Mouse (Mus musculus) c-Kit-positive CD71-positive TER-119-negative erythroid progenitor cells, embryonic 14.5 days (primary cell): ENCODE results near the gene Csnk1e.

Experiments
- DNase-seq: peaks from one replicate; pipeline ENCODE4 v3.0.0-alpha.2; 2013; ENCODE audit warnings: low read depth

The Csnk1e gene

DNA sequence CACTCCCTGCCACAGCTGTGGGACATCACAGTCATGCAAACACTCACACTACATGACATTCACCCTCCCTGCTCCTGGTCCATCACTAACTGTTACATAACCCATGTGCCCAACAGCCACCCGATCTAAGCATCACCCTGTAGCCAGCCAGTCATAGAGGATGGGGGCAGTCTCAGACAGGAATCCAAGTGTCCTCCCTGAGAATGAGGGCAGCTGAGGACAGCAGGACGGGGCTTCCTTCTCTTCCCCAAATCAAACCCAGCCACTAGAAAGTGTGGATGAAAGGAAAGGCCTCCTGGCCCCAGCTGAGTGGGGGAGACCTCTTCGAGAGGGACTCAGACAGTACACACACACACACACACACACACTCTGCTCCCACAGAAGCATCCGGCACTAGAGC lies 60.5 kb downstream of the Csnk1e start:
- no peak for DNase-seq

DNA sequence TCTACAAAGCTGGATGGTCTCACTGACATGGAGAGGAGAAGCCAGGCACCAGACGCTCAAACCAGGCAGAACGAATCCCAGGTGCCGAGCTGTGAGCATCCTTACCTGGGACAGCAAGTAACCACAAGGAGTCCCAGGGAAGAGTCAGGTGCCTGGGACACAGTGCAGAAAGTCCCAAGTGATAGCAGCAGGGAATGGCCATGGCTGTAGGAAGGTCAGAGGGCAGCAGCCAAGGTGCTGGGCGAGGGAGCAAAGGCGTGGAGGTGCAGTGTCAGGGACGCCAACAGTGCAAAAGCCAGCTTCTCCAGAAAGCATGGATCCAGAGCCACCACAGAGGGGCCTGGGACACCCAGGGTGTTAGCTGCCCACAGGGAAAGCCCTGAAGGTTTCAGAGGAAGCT lies 62.3 kb downstream of the Csnk1e start:
- DNase-seq: no peak

DNA sequence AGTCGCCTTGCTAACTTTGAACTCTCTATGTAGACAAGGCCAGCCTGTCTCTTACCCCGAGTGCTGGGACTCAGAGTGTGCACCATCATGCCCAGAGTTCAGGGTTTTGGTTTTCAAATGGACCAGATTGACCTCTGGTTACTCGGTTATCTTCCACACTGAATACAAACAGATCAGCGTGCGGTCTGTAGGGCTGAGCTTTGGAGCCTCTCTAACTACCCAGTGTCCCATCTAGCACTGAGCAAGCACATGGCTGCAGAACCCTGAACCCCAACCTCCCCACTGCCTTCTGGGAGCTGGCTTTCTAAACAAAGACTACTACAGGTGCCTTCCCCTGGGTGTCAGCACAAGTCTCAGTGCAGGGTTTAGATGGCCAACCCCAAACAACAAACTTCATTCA lies 62.8 kb downstream of the Csnk1e start:
- no peak for DNase-seq

DNA sequence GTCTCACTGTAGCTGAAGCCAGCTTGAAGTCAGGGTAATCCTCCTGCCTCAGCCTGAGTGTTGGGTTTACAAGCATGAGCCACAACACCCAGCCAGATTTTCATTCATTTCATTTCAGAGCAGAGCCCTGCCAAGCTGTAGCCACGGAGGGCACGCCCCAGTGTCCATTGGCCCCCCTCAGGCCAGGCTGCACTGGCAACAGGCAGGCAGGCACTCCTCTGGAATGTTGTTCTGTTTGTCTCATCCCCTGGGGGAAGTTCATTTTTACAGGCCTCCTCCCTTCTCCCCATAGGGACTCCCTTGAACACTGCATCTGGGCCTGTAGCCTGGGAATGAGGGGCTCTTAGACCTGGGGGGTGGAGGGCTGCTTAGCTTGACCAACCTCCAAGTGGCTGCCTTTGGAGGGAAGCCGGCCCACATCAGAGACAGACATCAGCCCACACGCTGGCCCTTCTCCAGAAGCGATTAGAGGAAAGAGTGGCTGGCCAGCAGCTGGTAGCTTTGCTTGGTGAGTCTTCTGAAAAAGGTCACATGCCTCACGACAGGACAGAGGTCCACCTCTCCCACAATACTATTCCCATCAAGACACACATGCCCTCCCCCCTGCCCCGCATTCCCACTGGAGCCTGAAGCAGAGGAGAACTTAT lies 63.8 kb downstream of the Csnk1e start:
- no peak for DNase-seq

DNA sequence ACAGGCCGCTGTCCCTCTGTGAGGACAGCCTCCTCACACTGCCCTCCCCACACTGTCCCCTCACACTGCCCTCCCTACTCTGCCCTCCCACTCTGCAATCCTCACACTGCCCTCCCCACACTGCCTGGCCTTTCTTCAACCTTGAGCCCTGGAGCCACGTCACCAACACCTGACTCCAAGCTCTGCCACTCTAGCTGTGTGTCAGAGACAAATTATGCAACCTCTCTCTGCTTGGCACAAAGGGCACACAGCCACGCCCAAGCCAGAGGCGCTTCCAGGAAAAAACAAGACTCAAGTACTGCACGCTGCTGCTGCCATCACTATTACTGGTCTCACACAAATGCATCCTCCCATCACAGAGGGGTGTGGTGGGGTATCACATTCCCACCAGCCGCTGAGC lies 64.9 kb downstream of the Csnk1e start:
- no peak for DNase-seq

DNA sequence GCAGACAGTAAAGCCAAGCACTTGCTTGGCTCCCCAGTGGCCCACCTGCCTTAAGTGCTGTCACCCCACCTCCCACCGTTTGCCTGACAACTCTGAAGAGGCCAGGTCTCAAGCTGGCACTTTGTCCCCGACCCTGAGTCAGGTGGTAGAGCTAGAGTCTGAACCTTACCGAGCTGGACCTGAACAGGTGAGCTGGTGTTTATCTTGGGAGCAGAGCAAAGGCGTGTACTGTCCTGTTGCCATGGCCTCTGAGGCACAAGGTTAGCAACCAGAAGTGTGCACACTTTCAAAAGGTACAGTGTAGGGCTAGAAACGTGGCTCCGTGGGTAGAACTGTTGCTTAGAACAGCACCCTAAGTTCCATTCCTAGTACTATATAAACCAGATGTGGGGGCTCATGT lies 67.2 kb downstream of the Csnk1e start:
- no peak for DNase-seq

- no peak for DNase-seq
Observed at GRCm38 (mm10) chr15:79387611-79388010, 67.8 kb downstream of the Csnk1e start.

DNA sequence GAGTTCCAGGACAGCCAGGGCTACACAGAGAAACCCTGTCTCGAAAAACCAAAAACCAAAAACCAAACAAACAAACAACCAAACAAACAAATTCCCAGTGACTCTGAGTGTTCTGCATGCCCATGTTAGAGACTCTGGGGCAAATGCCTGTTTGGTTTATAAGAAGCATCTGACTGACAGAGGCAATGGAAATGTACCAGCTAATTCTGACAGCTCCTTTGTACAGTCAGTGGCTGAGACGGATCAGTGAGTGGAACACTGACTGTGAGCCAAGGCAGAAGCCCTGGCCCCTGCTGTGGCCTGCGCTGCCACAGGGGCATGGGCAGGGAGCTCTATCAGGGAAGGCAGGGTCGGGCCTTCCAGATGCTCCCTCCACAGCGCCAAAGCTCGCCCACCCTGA lies 68.3 kb downstream of the Csnk1e start:
- no peak for DNase-seq

DNA sequence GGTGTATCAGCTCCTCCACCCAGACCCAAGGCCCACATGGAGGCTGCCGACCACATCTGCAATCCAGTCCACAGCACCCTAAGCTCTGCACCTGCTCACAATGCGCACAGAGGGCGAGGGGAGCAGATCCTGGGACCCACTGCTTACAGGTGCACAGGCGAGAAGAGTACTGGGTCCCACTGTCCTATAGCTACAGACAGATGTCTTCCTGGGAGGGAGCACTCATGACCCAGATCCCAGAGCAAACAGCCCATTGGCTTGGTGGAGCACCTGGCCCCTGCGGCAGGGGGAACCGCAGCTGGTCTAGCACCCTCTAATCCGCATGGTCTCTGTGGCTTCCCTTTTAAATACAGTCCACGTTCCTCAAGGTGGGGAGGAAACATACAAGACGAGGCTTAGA lies 73.7 kb downstream of the Csnk1e start:
- DNase-seq: no peak

DNA sequence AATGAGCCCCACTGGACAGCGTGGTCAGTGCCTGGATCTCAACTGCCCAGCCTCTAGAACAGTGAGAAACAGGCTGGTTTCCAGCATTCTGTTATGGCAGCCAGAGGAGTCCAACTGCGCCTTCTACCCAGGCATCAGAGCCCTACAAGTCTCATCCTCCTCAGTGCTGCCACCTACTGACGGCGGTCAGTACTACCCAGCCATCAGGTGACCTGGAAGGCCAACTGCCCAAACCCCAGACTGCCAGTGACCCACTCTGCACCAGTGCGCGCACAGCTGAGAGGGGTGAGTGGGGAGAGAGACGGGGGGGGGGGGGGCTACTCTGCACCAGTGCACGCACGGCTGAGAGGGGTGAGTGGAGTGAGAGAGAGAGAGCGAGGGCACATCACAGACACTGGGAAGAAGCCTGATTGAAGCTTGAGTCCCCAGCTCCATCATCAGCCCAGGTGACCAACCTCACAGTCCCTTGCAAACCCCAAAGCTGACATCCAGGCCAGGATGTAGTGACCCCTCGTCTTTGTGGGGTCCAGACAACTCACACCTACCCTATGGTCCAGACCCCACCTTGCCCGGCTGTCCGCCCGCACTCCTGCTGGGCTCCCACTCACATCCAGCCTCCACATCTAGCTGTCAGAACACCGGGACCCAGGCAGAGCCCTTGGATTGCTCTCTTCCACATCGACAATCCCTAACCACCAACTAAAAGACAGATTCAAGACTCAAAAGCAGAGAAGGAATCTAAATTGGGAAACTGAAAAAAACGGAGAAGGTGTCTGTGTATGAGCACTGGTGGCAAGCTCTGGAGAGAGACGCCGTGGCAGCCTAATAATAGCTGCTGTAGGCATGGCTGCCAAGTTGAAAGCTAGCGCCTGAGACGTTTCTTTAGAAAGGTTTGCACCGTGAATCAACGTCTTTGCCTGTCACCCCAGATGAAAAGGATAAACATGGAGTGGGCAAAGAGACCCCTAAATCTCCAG lies 74.6 kb downstream of the Csnk1e start:
- peak; percentile 44 for DNase-seq

DNA sequence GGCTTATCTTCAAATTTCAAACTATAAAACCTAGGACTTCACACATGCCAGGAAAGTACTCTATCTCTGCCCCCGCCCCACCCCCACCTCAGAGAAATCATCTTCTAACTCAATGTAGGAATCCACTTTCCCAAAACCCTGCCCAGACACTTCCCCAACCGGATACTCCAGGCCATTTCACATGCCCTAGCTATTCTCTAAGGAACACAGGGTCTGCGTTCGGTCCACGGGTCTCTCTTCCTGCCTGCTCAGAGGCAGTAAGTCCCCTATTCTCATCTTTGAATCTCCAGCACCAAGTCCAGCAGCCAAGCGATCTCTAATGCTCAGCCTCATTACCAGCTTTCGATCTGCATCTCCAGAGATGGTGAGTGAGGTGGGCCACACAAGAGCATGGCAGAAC lies 75.7 kb downstream of the Csnk1e start:
- no peak for DNase-seq

DNA sequence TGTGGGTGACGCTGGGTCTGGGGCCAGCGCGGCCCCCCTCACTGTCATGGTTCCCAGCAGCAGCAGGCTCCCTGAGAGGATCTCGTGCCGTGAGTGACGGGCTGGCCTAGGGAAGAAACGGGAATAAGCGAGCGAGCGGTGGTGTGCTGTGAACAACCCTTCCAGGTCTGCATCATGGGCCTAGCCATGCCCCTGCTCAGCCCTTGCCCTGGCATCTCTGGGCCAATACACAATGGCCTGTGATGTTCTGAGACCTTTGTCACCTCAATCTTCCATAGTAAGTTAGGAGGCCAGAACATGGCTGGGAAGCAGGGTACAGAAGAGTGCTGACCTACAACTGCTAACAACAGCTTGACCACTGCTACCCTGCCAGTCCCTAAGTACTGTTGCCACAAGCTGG lies 76.8 kb downstream of the Csnk1e start:
- DNase-seq: no peak

DNA sequence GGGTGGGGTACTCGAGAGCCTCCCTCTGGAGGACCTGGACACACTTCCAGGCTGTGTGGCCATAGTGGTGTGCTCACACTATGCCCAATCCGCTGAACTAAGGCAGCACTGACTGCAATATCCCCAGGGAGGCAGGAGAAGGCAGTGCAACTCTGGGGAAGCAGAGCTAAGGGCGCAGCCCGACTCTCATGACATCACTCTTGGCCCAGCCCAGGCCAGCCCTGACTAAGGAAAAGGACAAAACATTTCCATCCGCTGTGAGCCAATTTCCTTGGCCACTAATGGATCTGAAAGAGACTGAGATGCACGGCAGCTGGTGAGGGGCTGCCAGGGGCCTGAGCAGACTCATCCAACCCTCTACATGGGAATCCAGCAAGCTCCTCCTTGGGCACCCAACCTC lies 77.7 kb downstream of the Csnk1e start:
- no peak for DNase-seq

GRCm38 (mm10) chr15:79374760-79375159 lies 80.6 kb downstream of the Csnk1e start:
- no peak for DNase-seq

DNA sequence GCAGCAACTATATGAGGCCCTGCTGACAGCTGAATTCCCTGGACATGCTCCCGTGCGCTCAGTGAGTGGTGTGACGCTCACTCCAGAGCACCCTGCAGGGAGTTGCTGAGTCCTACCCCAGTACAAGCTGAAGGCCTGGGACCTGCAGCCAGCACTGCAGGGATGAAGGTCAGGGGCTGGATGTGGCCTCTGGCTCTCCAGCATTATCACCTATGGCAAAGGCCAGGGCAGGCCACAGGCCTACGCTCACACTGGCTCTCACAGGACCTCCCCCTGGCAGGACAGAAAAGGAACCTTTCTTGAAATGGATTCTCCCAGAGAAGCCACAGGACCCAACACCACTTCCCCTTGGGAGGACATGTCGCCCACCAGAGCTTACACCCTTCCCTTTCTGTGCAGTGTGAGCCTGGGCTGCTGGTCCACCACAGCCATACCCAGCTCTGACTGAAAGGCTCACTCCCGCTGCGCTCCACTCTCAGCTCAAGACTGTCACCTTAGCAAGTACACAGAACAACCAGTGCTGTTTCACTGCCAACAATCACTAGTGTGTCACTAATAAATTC lies 85.0 kb downstream of the Csnk1e start:
- DNase-seq: no peak

- DNase-seq: no peak
Observed at GRCm38 (mm10) chr15:79369452-79370280, 85.7 kb downstream of the Csnk1e start.

- DNase-seq: no peak
Observed at GRCm38 (mm10) chr15:79368861-79369440, 86.4 kb downstream of the Csnk1e start.

GRCm38 (mm10) chr15:79368313-79368811 lies 87.0 kb downstream of the Csnk1e start:
- DNase-seq: no peak
